Mouse (Mus musculus) forebrain, embryonic 11.5 days (tissue): ENCODE measurements around the gene Met. TPM values are rescaled to one million over a fixed set of nuclear protein-coding genes. Genes with fewer than 3 reads are reported as not detected.

Experiments
- ATAC-seq: fragments of 200-750 bp; cut with Nextera tagmentation; replicated peaks from 2 replicates; pipeline ENCODE4 v1.8.0; 2017; ENCODE audit warnings: moderate TSS enrichment; ENCODE audit not compliant: low FRiP score
- DNase-seq: peaks from one replicate; pipeline ENCODE4 v3.0.0-alpha.2; 2017; ENCODE audit warnings: low spot score
- H3K27ac ChIP-seq: fragments of 300-500 bp; sonication (generic); 2 replicates; pipeline ENCODE4 v1.5.1; 2014; ENCODE audit warnings: low read depth, low read length
- H3K27me3 ChIP-seq: fragments of 300-500 bp; sonication (generic); 2 replicates; pipeline ENCODE4 v1.6.1; 2014; ENCODE audit warnings: mild to moderate bottlenecking, low read length, mixed read lengths; ENCODE audit not compliant: control insufficient read depth, insufficient read depth
- H3K36me3 ChIP-seq: fragments of 300-500 bp; sonication (generic); 2 replicates; pipeline ENCODE4 v1.6.1; 2014; ENCODE audit warnings: mild to moderate bottlenecking, low read length, moderate library complexity, mixed read lengths; ENCODE audit not compliant: control insufficient read depth, insufficient read depth
- H3K4me1 ChIP-seq: fragments of 300-500 bp; sonication (generic); replicated peaks from 2 replicates; pipeline ENCODE4 v1.6.1; 2014; ENCODE audit warnings: low read length, mixed read lengths; ENCODE audit not compliant: control insufficient read depth, insufficient read depth
- H3K4me2 ChIP-seq: fragments of 300-500 bp; sonication (generic); 2 replicates; pipeline ENCODE4 v1.6.1; 2014; ENCODE audit warnings: low read depth, mild to moderate bottlenecking, low read length, moderate library complexity, mixed read lengths; ENCODE audit not compliant: severe bottlenecking
- H3K4me3 ChIP-seq: fragments of 300-500 bp; sonication (generic); 2 replicates; pipeline ENCODE4 v1.5.1; 2014; ENCODE audit warnings: low read depth, low read length
- H3K9ac ChIP-seq: fragments of 300-500 bp; sonication (generic); 2 replicates; pipeline ENCODE4 v1.6.1; 2014; ENCODE audit warnings: low read length
- H3K9me3 ChIP-seq: fragments of 300-500 bp; sonication (generic); 2 replicates; pipeline ENCODE4 v1.6.1; 2016; ENCODE audit warnings: low read length, mixed read lengths; ENCODE audit not compliant: control insufficient read depth
- WGBS: fragments of 180-500 bp; shearing (Covaris S2); extraction: QIAGEN DNeasy Blood & Tissue Kit; methylation state at CpG from one replicate; pipeline ENCODE4 v1.1.7; 2014; 5-methylcytosine and 5-hydroxymethylcytosine counted together
- polyA plus RNA-seq: library from polyadenylated mRNA; unstranded; fragments of >200 nt; fragmentation: Nextera tagmentation; extraction: Ambion mirVana; gene quantifications from 2 replicates; pipeline ENCODE4 v1.2.1, GENCODE M21; 2014

Met gene
- polyA plus RNA-seq, 1 experiment from 2014 or later = 1.1 TPM

- DNase-seq = no peak
- no peak overlapping the region for H3K27ac ChIP-seq
- H3K36me3 ChIP-seq = no peaks in the 10 kb centered on the region
- no peaks in the 10 kb centered on the region for H3K9me3 ChIP-seq
- H3K4me1 ChIP-seq = no peaks in the 10 kb centered on the region
- 36% methylated on average over 7 of the region's 7 CpGs for WGBS
- no peak for ATAC-seq
- no peak overlapping the region for H3K9ac ChIP-seq
- H3K27me3 ChIP-seq = no peaks in the 10 kb centered on the region
- no peak overlapping the region for H3K4me3 ChIP-seq
- no peak overlapping the region for H3K4me2 ChIP-seq
Measured at GRCm38 (mm10) chr6:17515775-17516460, 52.3 kb downstream of the Met start.

DNA sequence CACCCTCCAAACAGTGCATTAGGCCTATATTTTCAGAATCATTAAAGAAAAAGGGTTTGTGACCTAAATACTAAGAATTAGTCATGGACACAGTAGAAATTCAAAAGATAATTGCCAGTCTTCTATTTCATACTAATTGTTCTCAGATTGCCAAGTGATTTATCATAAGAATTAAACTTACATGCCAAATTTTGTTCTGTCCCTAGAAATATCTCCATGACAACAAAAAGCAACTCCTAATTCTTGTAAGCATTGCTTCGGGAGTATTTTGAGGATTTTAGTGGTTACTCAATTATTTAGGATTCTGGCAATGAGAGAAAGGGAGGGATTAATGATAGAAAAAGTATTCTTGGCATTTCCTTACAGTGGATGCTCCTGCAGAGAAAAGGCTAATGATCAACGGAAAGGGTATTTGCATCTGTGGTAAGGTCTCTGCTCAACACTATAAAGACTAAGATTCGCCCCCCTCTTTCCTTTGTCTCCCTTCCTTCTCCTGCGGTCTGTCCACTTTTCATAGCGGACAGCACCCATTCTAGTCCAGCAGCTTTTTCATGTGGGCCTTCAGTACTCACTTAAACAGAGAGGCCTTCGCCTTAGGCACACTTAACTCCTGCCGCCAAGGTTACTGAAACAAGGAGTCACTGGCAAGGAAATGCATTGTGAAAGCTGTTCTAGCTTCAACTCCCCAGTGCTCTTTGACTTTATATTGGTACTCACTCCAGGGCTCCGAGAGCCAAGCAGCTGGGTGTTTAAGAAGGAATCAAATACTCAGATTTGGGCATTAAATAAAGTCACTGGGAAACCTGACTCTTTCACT is 58.5 kb downstream of the Met start:
- Histone ChIP-seq H3K27me3 (no peaks in the 10 kb centered on the region), H3K4me1 (no peaks in the 10 kb centered on the region), H3K27ac (no peak overlapping the region), H3K36me3 (no peaks in the 10 kb centered on the region), H3K4me3 (no peak overlapping the region), H3K9me3 (no peaks in the 10 kb centered on the region), H3K4me2 (no peak overlapping the region), H3K9ac (no peak overlapping the region)
- no peak for DNase-seq
- no peak for ATAC-seq
- WGBS = 55% methylated on average over 8 of the region's 8 CpGs

GRCm38 (mm10) chr6:17522917-17523316 is 59.3 kb downstream of the Met start:
- Histone ChIP-seq H3K9ac (no peak overlapping the region), H3K4me1 (no peaks in the 10 kb centered on the region), H3K27ac (no peak overlapping the region), H3K4me2 (no peak overlapping the region), H3K9me3 (no peaks in the 10 kb centered on the region), H3K36me3 (no peaks in the 10 kb centered on the region), H3K4me3 (no peak overlapping the region), H3K27me3 (no peaks in the 10 kb centered on the region)
- WGBS = 88% methylated on average over 4 of the region's 4 CpGs
- ATAC-seq = no peak
- DNase-seq = no peak

DNA sequence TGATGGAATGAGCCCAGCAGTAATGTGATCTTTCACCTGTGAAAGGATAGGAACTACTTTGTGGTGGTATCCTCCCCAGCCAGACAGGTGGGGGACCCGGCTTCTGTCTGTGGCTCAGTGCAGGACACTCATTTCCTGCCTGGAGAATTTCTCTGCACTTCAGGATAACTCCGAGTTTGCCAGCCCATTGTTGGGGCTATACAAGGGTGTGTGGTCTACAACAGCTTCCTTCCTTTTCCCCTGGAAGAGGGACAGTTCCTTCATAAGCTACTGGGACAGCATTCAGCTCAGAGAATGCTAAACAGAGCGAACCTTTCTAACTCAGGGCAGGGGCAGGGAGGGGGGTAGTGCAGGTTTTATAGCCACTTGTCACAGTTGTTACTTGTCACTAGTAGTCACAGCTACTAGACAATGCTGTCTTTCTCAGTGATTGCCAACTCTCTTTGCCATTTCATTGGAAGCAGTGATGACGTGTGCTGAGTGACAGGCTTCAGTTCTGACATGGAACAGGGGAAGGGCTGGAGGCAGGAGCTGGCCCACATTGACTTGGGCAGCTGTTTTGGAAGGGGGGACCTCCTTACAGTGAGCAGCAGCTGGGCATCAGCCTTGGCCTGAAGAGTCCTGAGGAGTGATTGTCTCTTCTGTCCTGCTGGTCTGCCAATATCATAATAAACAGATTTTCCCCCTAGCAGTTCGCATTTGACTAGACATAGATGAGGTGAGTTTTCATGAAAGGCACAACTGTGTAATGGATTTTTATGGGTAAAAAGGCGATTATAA is 66.1 kb downstream of the Met start:
- no peak overlapping the region for H3K4me3 ChIP-seq
- no peak overlapping the region for H3K4me2 ChIP-seq
- no peaks in the 10 kb centered on the region for H3K9me3 ChIP-seq
- 70% methylated on average over 6 of the region's 6 CpGs for whole genome bisulfite sequencing
- H3K27ac ChIP-seq = no peak overlapping the region
- DNase-seq (no peak), ATAC-seq (no peak)
- no peaks in the 10 kb centered on the region for H3K36me3 ChIP-seq
- no peaks in the 10 kb centered on the region for H3K27me3 ChIP-seq
- no peak overlapping the region for H3K9ac ChIP-seq
- H3K4me1 ChIP-seq = no peaks in the 10 kb centered on the region

DNA sequence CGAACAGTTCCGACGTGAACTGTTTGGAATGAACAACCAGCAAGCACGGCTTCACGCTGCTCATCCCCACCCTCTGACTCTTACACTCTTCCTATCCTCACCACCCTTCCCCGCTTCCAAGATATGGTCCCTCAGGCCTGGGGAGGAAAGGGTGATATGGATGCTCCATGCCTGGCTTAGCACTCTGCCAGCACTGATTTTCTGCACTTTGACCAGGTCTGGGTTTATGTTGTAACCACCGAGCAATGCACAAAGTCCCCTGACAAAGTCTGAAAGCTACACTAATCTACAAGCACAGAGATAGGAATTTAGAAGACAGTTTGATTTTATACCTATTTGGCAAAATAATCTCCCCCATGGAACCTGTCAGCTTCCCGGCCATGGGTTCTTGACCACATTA is 78.0 kb downstream of the Met start:
- DNase-seq = no peak
- WGBS = 94% methylated on average over 8 of the region's 8 CpGs
- Histone ChIP-seq H3K4me3 (no peak overlapping the region), H3K9ac (no peak overlapping the region), H3K9me3 (no peaks in the 10 kb centered on the region), H3K27me3 (no peaks in the 10 kb centered on the region), H3K27ac (no peak overlapping the region), H3K4me2 (no peak overlapping the region), H3K4me1 (no peaks in the 10 kb centered on the region), H3K36me3 (no peaks in the 10 kb centered on the region)
- ATAC-seq = no peak

- ATAC-seq = no peak
- Histone ChIP-seq H3K4me2 (no peak overlapping the region), H3K4me1 (no peaks in the 10 kb centered on the region), H3K9ac (no peak overlapping the region), H3K27ac (no peak overlapping the region), H3K9me3 (no peaks in the 10 kb centered on the region), H3K4me3 (no peak overlapping the region), H3K36me3 (no peaks in the 10 kb centered on the region), H3K27me3 (no peaks in the 10 kb centered on the region)
- WGBS = 83% methylated on average over 7 of the region's 7 CpGs
- DNase-seq = no peak
Measured at GRCm38 (mm10) chr6:17542383-17542782, 78.8 kb downstream of the Met start.

DNA sequence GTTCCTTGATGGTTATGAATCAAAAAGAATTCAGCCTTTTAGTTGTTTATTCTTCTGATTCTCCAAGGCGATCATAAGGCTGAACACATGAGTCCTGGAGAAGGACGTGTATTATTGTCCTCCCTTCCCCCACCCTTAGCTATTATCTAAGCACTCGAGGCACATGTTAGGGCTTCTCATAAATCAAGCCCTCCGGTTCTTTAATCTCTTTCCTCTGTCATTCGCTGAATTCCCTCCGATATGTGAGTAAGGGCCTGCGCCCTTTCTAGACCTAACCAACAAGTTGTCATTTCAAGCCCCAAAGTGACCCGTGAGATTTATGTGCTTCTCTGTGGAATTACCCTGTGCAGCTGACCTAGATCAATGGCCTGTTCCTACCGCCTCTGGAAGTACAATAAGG is 81.9 kb downstream of the Met start:
- no peaks in the 10 kb centered on the region for H3K9me3 ChIP-seq
- ATAC-seq (no peak), DNase-seq (no peak)
- no peaks in the 10 kb centered on the region for H3K4me1 ChIP-seq
- no peak overlapping the region for H3K4me3 ChIP-seq
- 85% methylated on average over 9 of the region's 9 CpGs for WGBS
- H3K4me2 ChIP-seq = no peak overlapping the region
- no peaks in the 10 kb centered on the region for H3K27me3 ChIP-seq
- no peak overlapping the region for H3K27ac ChIP-seq
- no peak overlapping the region for H3K9ac ChIP-seq
- H3K36me3 ChIP-seq = no peaks in the 10 kb centered on the region

DNA sequence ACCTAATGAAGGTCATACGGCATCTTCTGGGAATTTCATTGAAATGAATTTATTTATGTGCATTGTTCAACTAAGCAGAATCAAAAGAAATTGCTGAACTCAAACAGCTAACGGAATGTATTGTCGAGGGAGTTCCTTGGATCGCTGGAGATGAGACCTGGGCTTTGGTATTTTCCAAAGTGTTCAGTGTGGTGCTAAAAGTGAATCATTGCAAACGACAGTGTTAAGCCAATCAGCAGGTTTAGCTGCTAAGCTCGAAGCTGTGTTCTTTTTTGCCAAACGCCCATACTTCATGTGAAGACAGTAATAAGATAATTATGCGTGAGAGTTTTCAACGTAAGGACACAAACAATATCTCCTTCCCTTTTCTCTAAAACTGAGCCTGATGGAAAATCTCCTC is 82.7 kb downstream of the Met start:
- Histone ChIP-seq H3K9ac (no peak overlapping the region), H3K27ac (no peak overlapping the region), H3K4me2 (no peak overlapping the region), H3K4me3 (no peak overlapping the region), H3K36me3 (no peaks in the 10 kb centered on the region), H3K27me3 (no peaks in the 10 kb centered on the region), H3K9me3 (no peaks in the 10 kb centered on the region), H3K4me1 (no peaks in the 10 kb centered on the region)
- ATAC-seq = no peak
- WGBS = 86% methylated on average over 9 of the region's 9 CpGs
- no peak for DNase-seq
